Mouse (Mus musculus) erythroblast, embryonic 14.5 days (primary cell): ENCODE measurements around the gene Fam217b. TPM values are rescaled to one million over a fixed set of nuclear protein-coding genes. Genes with fewer than 3 reads are reported as not detected.

Experiments used
- H3K27me3 ChIP-seq: 2 replicates; pipeline ENCODE4 v1.6.1; 2012; ENCODE audit warnings: inconsistent platforms; ENCODE audit not compliant: control insufficient read depth
- H3K36me3 ChIP-seq: 2 replicates; pipeline ENCODE4 v1.6.1; 2012; ENCODE audit warnings: mild to moderate bottlenecking, inconsistent platforms; ENCODE audit not compliant: control insufficient read depth
- H3K4me1 ChIP-seq: 2 replicates; pipeline ENCODE4 v1.6.1; 2012; ENCODE audit warnings: inconsistent platforms; ENCODE audit not compliant: control insufficient read depth
- H3K4me3 ChIP-seq: replicated peaks from 2 replicates; pipeline ENCODE3; 2012; ENCODE audit warnings: moderate library complexity, mild to moderate bottlenecking, inconsistent platforms
- H3K9me3 ChIP-seq: 2 replicates; pipeline ENCODE4 v1.6.1; 2012; ENCODE audit warnings: low read length, inconsistent platforms, mixed read lengths; ENCODE audit not compliant: control insufficient read depth
- GATA1 ChIP-seq: IDR thresholded peaks from 2 replicates; pipeline ENCODE4 v1.6.1; 2012; ENCODE audit warnings: low read length, inconsistent platforms, mixed read lengths
- TAL1 ChIP-seq: IDR thresholded peaks from 3 replicates; pipeline ENCODE4 v1.6.1; 2012; ENCODE audit warnings: low read length, inconsistent platforms, mixed read lengths
- polyA plus RNA-seq: library from polyadenylated mRNA; stranded (reverse); fragments of >175 nt; gene quantifications from 2 replicates; pipeline ENCODE4 v1.2.3, GENCODE M21; 2012

Gene Fam217b
- polyA plus RNA-seq, 1 experiment: not detected

DNA sequence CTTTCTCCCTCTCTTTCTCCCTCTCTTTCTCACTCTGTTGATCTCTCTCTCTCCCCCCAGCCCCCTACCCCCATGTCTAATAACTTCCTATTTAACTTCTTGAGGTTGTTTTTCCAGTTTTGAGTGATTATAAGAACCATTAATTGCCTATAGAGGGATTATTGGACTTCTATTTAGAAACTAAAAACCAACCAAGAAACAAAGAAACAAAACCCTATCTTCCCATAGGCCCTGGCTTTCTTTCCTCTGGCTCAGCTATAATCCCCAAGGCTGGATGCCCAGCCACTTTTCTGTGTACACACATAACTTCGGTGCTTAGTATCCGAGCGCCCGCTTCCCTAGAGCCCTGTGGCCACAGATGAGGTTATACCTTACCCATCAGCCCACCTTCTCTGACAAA lies 15.9 kb downstream of the Fam217b start, which contains the start of gene Cdh26:
Gene Cdh26, plus strand, starts transcription at position 301 of the 400 bp plus-strand sequence.
- Histone ChIP-seq H3K36me3 (no peaks in the 10 kb centered on the region), H3K4me3 (no peak within 1 kb of the TSS), H3K4me1 (no peaks in the 10 kb centered on the region), H3K9me3 (no peaks in the 10 kb centered on the region), H3K27me3 (no peaks in the 10 kb centered on the region)
- no peak for TF ChIP-seq TAL1
- TF ChIP-seq GATA1: no peak

- Histone ChIP-seq H3K27me3 (no peaks in the 10 kb centered on the region), H3K4me3 (no peak overlapping the region), H3K9me3 (no peaks in the 10 kb centered on the region; the same call in 1 of the 2 replicates), H3K36me3 (no peaks in the 10 kb centered on the region), H3K4me1 (no peaks in the 10 kb centered on the region)
- TF ChIP-seq GATA1 (no peak), TAL1 (no peak)
Measured at GRCm38 (mm10) chr2:178433495-178433894, 19.2 kb downstream of the Fam217b start.

DNA sequence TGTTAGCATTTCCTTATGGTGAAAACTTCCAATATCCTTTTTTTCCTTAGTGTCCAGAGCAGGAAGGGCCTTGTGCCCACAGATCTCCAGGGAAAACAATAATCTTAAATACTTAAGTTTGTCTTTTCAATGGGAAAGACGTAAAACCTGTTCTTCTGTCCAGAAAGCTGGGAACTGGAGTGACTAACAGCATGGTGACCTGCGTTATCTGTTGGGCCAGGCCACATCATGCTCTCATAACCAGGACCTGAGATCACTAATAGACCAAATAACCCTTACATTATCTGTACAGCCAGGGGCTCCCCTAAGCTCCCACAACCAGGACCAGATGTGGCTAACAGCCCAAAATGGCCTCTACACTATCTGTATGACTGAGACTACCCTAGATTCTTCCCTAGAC lies 19.6 kb downstream of the Fam217b start:
- Histone ChIP-seq H3K4me1 (no peaks in the 10 kb centered on the region), H3K9me3 (no peaks in the 10 kb centered on the region; the same call in 1 of the 2 replicates), H3K27me3 (no peaks in the 10 kb centered on the region), H3K4me3 (no peak overlapping the region), H3K36me3 (no peaks in the 10 kb centered on the region)
- TF ChIP-seq GATA1: no peak
- no peak for TF ChIP-seq TAL1

DNA sequence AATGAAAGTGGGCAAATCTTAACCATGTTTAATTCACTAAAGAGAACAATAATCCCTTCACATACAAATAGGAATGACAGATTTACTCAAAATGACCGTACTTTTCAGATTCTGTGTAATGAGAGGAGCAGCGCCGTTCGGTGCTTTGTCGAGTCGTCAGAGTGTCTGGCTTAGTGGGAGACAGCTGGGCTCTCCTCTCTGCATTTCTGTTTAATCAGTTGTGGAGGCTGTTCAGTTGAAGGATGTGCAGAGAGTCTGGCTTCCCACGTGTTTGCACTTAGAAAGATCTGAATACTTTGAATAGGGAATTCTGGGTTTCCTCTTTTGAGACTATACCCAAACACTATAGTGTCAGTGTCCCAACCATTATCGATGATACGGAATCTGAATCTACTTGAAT lies 23.0 kb downstream of the Fam217b start:
- Histone ChIP-seq H3K4me1 (no peaks in the 10 kb centered on the region), H3K9me3 (peaks cover 5% of the 10 kb centered on the region; the same call in 1 of the 2 replicates), H3K4me3 (no peak overlapping the region), H3K36me3 (no peaks in the 10 kb centered on the region), H3K27me3 (no peaks in the 10 kb centered on the region)
- TF ChIP-seq GATA1 (no peak), TAL1 (no peak)

- TF ChIP-seq GATA1 (no peak), TAL1 (no peak)
- Histone ChIP-seq H3K4me1 (no peaks in the 10 kb centered on the region), H3K9me3 (peaks cover 3% of the 10 kb centered on the region; the same call in 1 of the 2 replicates), H3K27me3 (no peaks in the 10 kb centered on the region), H3K4me3 (no peak overlapping the region), H3K36me3 (no peaks in the 10 kb centered on the region)
Measured at GRCm38 (mm10) chr2:178449386-178449785, 35.1 kb downstream of the Fam217b start.

DNA sequence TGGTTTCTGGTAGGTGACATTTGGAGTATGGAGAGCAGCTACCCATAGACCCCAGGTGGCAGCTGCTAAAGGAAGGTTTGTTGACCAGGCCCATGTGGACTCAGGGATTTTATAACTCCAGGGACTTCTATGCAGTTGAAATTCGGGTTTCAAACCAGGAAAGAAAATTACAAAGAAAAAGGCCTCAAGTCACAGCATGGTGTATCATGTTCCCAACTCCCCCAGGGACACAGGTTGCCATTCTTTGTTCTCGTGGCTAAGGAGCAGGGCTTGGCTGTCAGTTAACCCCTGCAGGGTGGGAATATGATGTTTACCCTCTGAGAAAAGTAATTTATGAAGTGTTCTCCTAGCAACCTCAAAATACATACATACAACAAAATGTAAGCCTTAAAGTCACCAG lies 35.9 kb downstream of the Fam217b start:
- Histone ChIP-seq H3K9me3 (peaks cover 3% of the 10 kb centered on the region; the same call in 1 of the 2 replicates), H3K4me3 (no peak overlapping the region), H3K27me3 (no peaks in the 10 kb centered on the region), H3K4me1 (no peaks in the 10 kb centered on the region), H3K36me3 (no peaks in the 10 kb centered on the region)
- TF ChIP-seq TAL1 (no peak), GATA1 (no peak)

GRCm38 (mm10) chr2:178450961-178451360 lies 36.6 kb downstream of the Fam217b start:
- no peaks in the 10 kb centered on the region for H3K4me1 ChIP-seq
- peaks cover 3% of the 10 kb centered on the region; the same call in 1 of the 2 replicates for H3K9me3 ChIP-seq
- no peak overlapping the region for H3K4me3 ChIP-seq
- no peaks in the 10 kb centered on the region for H3K36me3 ChIP-seq
- TF ChIP-seq GATA1 (no peak), TAL1 (no peak)
- no peaks in the 10 kb centered on the region for H3K27me3 ChIP-seq

GRCm38 (mm10) chr2:178454664-178455516 lies 40.6 kb downstream of the Fam217b start:
- no peak overlapping the region for H3K4me3 ChIP-seq
- H3K36me3 ChIP-seq: no peaks in the 10 kb centered on the region
- TF ChIP-seq TAL1: no peak
- TF ChIP-seq GATA1: no peak

DNA sequence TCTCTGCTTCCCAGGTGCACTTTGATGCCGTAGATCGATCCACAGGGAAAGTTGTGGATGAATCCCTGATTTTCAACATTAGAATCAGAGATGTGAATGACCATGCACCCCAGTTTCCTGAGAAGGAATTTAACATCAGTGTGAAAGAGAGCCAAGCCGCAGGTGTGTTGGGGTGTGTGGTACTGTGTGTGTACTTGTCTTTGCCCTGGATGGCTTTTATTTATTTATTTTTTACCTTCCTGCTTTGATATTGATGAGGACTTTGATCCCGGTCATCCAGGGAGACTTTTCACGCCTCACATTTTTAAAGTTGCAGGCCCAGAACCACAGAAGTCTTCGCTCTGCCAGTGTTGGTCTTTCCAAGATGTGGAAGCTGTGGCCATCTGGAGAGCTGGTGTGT lies 43.1 kb downstream of the Fam217b start:
- Histone ChIP-seq H3K36me3 (no peaks in the 10 kb centered on the region), H3K9me3 (peaks cover 9% of the 10 kb centered on the region), H3K4me3 (no peak overlapping the region), H3K27me3 (no peaks in the 10 kb centered on the region), H3K4me1 (no peaks in the 10 kb centered on the region)
- TF ChIP-seq GATA1: no peak
- TF ChIP-seq TAL1: no peak

More at GRCm38 (mm10) chr2:178454664-178455516, 40.6 kb downstream of the Fam217b start:
- no peaks in the 10 kb centered on the region for H3K4me1 ChIP-seq
- peaks cover 2% of the 10 kb centered on the region; the same call in 1 of the 2 replicates for H3K9me3 ChIP-seq
- no peaks in the 10 kb centered on the region for H3K27me3 ChIP-seq
